Mouse (Mus musculus) megakaryocyte, embryonic 14.5 days (primary cell): ENCODE data around the gene Crabp2.

ENCODE experiments used
- FLI1 ChIP-seq: IDR thresholded peaks from 2 replicates; pipeline ENCODE4 v1.6.1; 2012; ENCODE audit warnings: low read length, inconsistent platforms, mixed read lengths
- GATA1 ChIP-seq: IDR thresholded peaks from 3 replicates; pipeline ENCODE4 v1.6.1; 2012; ENCODE audit warnings: mixed read lengths, low read length, inconsistent platforms, borderline replicate concordance

DNA sequence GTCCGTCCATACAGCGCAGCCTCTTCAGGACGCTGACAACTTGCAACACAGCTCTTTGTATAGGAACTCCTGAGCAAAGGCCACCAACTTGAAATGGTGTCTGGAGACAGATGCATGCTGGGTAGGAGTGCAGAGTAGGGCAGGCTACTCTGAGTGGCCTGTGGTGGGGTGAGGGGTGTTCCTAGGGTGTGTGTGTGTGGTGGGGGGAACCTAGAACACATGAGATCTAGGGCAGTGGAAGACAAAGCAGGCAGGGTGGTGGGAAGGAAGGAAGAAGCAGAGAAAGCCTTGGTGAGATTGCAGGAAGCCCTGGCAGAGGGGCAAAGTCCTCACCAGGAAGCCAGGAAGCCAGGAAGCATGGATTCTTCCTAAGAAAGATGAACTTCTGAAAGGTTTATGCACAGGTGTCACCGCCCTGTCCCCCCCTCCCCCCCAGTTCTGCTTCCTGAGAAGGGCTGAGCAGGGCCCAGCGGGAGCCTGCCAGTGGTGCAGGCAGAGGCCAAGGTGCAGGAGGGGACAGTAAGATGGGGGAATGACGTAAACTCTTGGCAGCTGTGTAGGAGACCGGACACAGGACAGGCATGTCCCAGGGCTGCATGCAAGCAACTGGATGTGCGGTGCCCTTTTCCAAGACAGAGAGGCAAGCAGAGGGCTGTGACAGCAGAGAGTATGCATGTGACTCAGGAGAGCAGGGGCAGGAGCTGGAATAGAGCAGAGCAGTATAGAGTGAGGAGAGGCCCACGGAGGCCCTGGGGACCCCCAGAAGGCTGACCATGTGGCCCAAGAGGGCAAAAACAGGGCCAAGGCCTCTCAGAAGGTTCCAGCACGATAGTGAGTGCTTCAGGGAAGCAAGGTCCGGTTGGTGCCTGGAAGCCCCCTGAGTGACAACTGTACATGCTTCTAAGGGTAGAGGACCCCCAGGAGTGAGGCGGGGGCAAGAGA lies 33.7 kb downstream of the Crabp2 start:
- no peak for TF ChIP-seq GATA1
- no peak for TF ChIP-seq FLI1
